Mouse (Mus musculus): Measurements from ENCODE around the gene Gdpd3.

GRCm38 (mm10) chr7:126754866-126755265 is 11.3 kb upstream of the Gdpd3 start:
- TF ChIP-seq CTCF (IDR thresholded peaks at IDR 0.05; ENCODE audit: borderline replicate concordance, extremely low read depth, insufficient read depth, insufficient read length): peak; percentile 93
- TF ChIP-seq POLR2A (IDR thresholded peaks at IDR 0.05; ENCODE audit: borderline replicate concordance, extremely low read depth, insufficient read depth, insufficient read length, poor library complexity, severe bottlenecking): no peak
